Mouse (Mus musculus): ENCODE data around the gene Scnm1.

The Scnm1 gene

GRCm38 (mm10) chr3:95133680-95134101 is at the start of gene Scnm1, which contains the start of gene Lysmd1:
TSS of gene Scnm1 (minus strand) at chr3:95134011.
TSS of gene Lysmd1 (plus strand) at chr3:95134088.
- peak; percentile 93 for DNase-seq (ENCODE audit: low spot score)

GRCm38 (mm10) chr3:95181841-95182240 is 48.0 kb upstream of the Scnm1 start:
- DNase-seq (ENCODE audit: low spot score) = no peak

DNA sequence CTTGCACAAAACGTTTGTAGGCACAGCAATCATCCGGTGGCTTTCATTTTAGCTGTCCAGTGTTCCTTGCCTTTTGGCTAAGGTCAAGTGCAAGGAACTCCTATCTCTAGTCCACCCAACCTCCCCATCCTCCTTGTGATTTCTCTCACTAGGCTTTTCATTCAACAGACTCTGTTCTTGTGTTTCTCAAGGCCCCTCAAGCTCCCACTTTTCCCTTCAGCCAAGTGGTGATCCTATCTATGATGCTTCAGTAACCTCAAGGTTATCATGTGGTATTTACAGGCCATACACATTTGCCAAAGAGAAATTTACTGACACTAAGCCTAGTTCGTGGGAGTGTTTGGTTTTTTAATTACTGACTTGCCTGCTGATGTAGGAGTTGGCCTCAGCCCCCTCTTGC is 46.1 kb upstream of the Scnm1 start:
- DNase-seq (ENCODE audit: low spot score) = no peak

GRCm38 (mm10) chr3:95178948-95179347 is 45.1 kb upstream of the Scnm1 start:
- DNase-seq (ENCODE audit: low spot score) = no peak

DNA sequence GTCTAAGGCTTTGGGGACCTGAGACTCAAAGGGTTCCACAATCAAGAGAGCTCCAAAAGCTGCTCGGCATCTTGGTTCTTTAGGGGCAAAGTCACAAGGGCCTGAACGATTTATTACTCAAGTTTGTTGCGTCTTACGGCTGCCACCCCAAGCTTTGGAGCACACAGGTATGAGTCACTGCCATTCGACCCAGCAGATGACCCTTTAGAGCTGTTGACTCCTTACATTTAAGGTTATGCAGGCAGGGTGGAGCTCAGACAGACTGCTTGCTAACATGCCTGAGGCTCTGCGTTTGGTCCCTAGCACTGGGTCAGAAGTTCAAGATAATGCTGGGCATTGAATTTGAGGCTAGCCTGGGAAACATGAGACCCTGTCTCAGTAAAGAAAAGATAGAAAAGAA is 43.8 kb upstream of the Scnm1 start:
- DNase-seq (ENCODE audit: low spot score) = no peak

DNA sequence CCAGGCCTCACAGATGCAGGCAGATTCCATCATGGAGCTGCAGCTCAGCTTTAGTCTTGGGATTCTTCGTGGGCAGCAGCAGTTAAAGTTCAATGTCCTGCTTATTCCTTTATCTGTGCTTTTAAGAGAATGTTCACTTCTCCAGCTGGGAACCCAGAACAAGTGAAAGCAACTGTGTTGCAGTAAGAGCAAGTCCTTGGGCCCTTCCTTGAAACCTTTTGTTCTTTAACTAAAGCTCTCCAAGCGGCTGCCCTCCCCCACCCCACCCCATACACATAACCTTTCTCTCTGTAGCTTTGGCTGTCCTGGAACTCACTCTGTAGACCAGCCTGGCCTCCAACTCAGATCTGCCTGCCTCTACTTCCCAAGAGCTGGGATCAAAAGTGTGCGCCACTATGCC is 42.7 kb upstream of the Scnm1 start:
- DNase-seq (ENCODE audit: low spot score) = no peak

GRCm38 (mm10) chr3:95174011-95174592 is 40.3 kb upstream of the Scnm1 start:
- DNase-seq (ENCODE audit: low spot score) = peak; percentile 43

GRCm38 (mm10) chr3:95173256-95173949 is 39.6 kb upstream of the Scnm1 start:
- DNase-seq (ENCODE audit: low spot score) = no peak

- no peak for DNase-seq (ENCODE audit: low spot score)
These were observed 38.9 kb upstream of the Scnm1 start for GRCm38 (mm10) chr3:95172526-95173255.

GRCm38 (mm10) chr3:95171105-95171504 is 37.3 kb upstream of the Scnm1 start:
- no peak for DNase-seq (ENCODE audit: low spot score)

DNA sequence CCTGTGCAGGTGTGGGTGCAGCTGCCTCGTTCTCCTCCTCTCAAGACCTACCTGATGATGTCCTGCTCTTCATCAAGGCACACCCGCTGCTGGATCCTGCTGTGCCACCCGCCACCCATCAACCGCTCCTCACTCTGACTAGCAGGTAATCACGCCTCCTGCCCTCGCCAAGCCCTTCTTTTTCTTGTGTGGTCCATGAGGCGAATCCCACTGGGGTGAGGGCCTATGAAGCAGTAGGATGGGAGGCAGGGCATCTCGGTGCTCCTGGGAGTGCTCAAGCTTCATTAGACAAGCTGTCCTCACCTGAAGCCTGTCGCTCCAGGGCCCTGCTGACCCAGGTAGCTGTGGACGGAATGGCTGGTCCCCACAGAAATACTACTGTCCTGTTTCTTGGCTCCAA is 36.2 kb upstream of the Scnm1 start:
- no peak for DNase-seq (ENCODE audit: low spot score)

DNA sequence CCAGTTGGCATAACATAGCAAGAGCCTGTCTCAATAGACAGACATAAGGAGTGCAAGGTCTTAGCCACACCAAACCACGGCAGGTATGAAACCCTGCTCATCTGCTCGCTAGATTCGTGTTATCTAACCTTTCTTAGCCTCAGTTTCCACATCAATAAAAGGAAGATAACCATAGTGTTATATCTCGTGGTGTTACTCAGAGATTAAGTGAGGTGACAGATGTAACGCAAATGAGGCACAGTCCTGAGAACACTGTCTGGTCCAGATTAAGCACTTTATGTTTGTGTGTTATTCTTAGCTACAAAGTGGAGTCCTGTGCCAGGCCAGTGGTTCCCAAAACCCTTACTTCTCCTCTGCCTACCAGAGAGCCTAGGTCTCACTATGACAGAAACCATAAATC is 31.0 kb upstream of the Scnm1 start:
- DNase-seq (ENCODE audit: low spot score) = no peak

GRCm38 (mm10) chr3:95164256-95164550 is 30.4 kb upstream of the Scnm1 start:
- DNase-seq (ENCODE audit: low spot score) = no peak

DNA sequence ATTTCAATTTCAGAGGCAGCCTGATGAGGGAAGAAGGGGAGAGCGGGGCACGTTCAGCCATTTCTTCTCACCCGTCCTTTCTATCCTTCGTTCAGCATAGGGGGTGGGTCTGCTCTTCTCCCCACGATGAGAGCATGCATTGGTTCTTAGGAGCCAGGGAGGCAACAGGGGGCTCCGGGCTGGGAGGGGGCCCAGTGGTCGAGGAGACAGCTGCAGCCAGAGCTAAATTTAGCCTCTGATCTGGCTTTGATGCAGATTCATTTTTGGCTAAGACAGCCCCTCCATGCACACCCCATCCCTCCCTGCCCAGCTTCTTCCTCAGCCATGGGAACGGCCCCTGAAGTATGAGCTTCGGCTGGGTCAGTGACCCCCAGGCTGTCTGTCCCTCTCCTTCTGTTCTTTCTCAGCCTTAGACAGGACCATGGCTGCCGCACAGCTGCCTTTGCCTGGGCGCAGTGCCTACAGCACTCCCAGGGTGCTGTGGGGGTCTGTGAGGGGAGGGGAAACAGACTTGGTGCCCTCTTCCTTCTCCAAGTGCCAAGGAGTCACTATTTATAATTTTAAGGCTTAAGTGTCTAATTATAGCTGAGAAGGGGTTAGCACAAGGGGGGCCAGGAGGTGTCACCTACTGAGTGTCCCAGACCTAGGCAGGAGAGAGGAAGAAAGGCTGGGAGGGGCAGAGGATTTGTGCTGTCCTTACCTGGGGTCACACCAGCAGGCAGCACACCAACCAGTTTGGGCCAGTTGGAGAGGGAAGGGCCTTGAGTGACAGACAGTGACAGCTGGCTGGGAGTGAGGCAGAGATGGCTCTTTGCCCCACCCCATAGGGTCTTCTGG is 29.8 kb upstream of the Scnm1 start:
- DNase-seq (ENCODE audit: low spot score) = no peak

DNA sequence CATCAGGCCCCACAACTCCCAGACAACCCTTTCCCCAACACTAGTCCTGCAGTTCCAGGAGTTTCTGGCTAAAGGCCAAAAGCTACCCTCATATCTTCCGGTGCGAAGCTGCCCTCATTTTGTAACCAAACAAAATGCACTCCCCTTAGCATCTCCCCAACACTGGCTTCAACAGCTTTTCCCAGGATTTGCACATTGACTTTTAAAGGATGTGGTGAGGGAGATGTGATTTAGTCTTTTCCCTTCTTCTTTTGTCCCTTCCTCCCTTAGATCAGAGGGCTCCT is 28.5 kb upstream of the Scnm1 start:
- DNase-seq (ENCODE audit: low spot score) = no peak

- DNase-seq (ENCODE audit: low spot score) = no peak
These were observed 28.0 kb upstream of the Scnm1 start for GRCm38 (mm10) chr3:95161618-95162344.

- no peak for DNase-seq (ENCODE audit: low spot score)
These were observed 27.3 kb upstream of the Scnm1 start for GRCm38 (mm10) chr3:95161041-95161551.

DNA sequence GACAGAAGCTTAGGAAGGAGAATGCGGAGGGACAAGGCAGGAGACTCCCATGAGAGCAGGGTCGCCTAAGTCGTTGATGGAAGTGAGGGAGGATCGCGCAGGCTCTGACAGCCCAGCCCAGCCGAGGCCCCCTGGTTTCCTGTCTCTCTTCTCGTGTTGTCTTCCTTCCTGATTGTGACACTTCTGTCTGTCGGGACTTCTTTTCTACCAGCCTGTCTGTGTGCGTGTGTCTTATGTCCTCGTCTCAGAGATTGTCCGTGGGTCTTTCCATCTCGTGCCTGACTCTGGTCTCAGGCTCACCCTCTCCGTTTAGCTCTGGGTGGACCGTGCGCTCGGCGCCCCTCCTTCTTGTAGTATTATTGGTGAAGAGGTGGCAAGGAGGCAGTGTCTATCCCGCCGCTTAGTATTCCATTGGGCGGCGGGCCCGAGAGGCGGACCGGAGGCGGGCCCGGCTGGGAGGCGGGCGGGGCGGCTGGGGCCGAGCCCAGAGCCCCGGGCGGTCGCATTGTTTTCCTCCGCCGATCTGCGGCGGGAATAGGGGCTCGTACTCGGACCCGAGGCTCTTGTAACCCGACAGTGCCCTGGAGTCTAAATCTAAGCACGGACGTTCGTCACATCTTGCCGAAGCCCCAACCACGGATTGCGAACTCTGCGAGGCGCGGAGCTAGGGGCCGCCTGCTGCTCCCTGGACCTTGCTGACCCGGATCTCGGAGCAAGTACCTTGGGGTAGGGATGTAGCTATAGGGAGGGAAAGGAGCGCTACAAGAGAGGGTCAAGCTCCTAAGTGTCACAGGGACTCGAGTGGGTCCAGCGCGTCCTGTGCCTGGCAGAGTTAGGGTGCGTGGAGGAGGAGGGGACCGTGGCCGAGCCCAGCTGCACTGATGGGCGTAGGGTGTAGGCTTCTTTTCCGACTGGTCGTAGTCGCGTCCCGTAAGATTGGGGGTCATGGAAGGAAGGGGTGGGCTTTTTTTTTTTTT is 26.5 kb upstream of the Scnm1 start, which contains the start of gene Sema6c:
Gene Sema6c (plus strand): TSS at position 471 of the 977 bp plus-strand sequence.
- DNase-seq (ENCODE audit: low spot score) = peak; percentile 77

- no peak for DNase-seq (ENCODE audit: low spot score)
These were observed 25.7 kb upstream of the Scnm1 start for GRCm38 (mm10) chr3:95159511-95159986.

DNA sequence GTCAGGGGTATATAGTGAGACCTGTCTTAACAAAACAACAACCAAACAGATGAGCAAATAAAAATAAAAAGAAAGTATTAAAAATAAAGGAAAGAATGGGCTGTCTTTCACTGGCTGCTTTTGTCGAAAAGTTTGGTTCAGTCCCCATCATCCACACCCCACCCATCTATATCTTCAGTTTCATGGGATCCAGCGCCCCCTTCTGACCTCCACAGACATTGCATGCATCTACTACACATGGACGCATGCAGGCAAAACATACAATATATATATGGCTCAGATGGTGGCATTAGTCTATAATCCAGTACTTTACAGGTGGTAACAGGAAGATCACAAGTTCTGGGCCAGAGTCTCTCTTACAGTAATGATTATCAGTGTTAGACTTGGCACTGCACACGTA is 20.1 kb upstream of the Scnm1 start:
- DNase-seq (ENCODE audit: low spot score) = no peak

All from left cerebral cortex, adult 11 months (tissue).